Mouse (Mus musculus) heart, embryonic 12.5 days (tissue): Measurements from ENCODE around the gene Ankdd1b. TPM values are rescaled to one million over a fixed set of nuclear protein-coding genes. Genes with fewer than 3 reads are reported as not detected.

Experiments used
- ATAC-seq: fragments of 200-750 bp; cut with Nextera tagmentation; 2 replicates; pipeline ENCODE4 v1.8.0; 2017; ENCODE audit warnings: moderate TSS enrichment, moderate library complexity; ENCODE audit not compliant: insufficient number of reproducible peaks, low FRiP score
- H3K27ac ChIP-seq: fragments of 300-500 bp; sonication (generic); 2 replicates; pipeline ENCODE4 v1.5.1; 2016; ENCODE audit warnings: mild to moderate bottlenecking, moderate library complexity; ENCODE audit not compliant: poor library complexity, severe bottlenecking
- H3K27me3 ChIP-seq: fragments of 300-500 bp; sonication (generic); replicated peaks from 2 replicates; pipeline ENCODE4 v1.6.1; 2016; ENCODE audit warnings: mild to moderate bottlenecking, moderate library complexity
- H3K36me3 ChIP-seq: fragments of 300-500 bp; sonication (generic); 2 replicates; pipeline ENCODE4 v1.6.1; 2016; ENCODE audit warnings: mild to moderate bottlenecking, moderate library complexity
- H3K4me1 ChIP-seq: fragments of 300-500 bp; sonication (generic); replicated peaks from 2 replicates; pipeline ENCODE4 v1.6.1; 2016; ENCODE audit warnings: mild to moderate bottlenecking
- H3K4me2 ChIP-seq: fragments of 300-500 bp; sonication (generic); 2 replicates; pipeline ENCODE4 v1.6.1; 2016; ENCODE audit warnings: mild to moderate bottlenecking, moderate library complexity
- H3K4me3 ChIP-seq: fragments of 300-500 bp; sonication (generic); 2 replicates; pipeline ENCODE4 v1.5.1; 2016; ENCODE audit warnings: mild to moderate bottlenecking
- H3K9ac ChIP-seq: fragments of 300-500 bp; sonication (generic); 2 replicates; pipeline ENCODE4 v1.6.1; 2016; ENCODE audit warnings: mild to moderate bottlenecking, moderate library complexity
- H3K9me3 ChIP-seq: fragments of 300-500 bp; sonication (generic); replicated peaks from 2 replicates; pipeline ENCODE4 v1.6.1; 2016; ENCODE audit warnings: mild to moderate bottlenecking, moderate library complexity
- WGBS: fragments of 180-500 bp; shearing (Covaris S2); methylation state at CpG from one replicate; pipeline ENCODE4 v1.1.7; 2016; 5-methylcytosine and 5-hydroxymethylcytosine counted together
- polyA plus RNA-seq: library from polyadenylated mRNA; unstranded; fragments of >200 nt; fragmentation: Nextera tagmentation; extraction: Ambion mirVana; gene quantifications from 2 replicates; pipeline ENCODE4 v1.2.1, GENCODE M21; 2016

Gene Ankdd1b
- polyA plus RNA-seq, 1 experiment from 2014 or later: 0.56 TPM

GRCm38 (mm10) chr13:96433041-96433440, 38.0 kb downstream of the Ankdd1b start:
- no peak overlapping the region for H3K4me2 ChIP-seq
- ATAC-seq: no peak
- no peak overlapping the region for H3K27ac ChIP-seq
- no peaks in the 10 kb centered on the region for H3K9me3 ChIP-seq
- no peaks in the 10 kb centered on the region for H3K36me3 ChIP-seq
- WGBS: 58% methylated on average over 6 of the region's 6 CpGs
- H3K27me3 ChIP-seq: no peaks in the 10 kb centered on the region
- H3K4me1 ChIP-seq: peaks cover 47% of the 10 kb centered on the region
- H3K9ac ChIP-seq: no peak overlapping the region
- H3K4me3 ChIP-seq: no peak overlapping the region

GRCm38 (mm10) chr13:96432376-96432811, 38.6 kb downstream of the Ankdd1b start:
- H3K9me3 ChIP-seq: no peaks in the 10 kb centered on the region
- ATAC-seq: no peak
- H3K4me3 ChIP-seq: no peak overlapping the region
- WGBS: 45% methylated on average over 3 of the region's 3 CpGs
- H3K27me3 ChIP-seq: no peaks in the 10 kb centered on the region
- no peaks in the 10 kb centered on the region for H3K36me3 ChIP-seq
- H3K9ac ChIP-seq: no peak overlapping the region
- no peak overlapping the region for H3K27ac ChIP-seq
- H3K4me1 ChIP-seq: peaks cover 47% of the 10 kb centered on the region
- H3K4me2 ChIP-seq: no peak overlapping the region

GRCm38 (mm10) chr13:96431595-96432156, 39.3 kb downstream of the Ankdd1b start:
- H3K4me1 ChIP-seq: peaks cover 43% of the 10 kb centered on the region
- H3K27me3 ChIP-seq: no peaks in the 10 kb centered on the region
- ATAC-seq: peak; percentile 64; the same call in 1 of the 2 replicates
- H3K9ac ChIP-seq: peak overlapping the region; percentile 31; the same call in 1 of the 2 replicates
- WGBS: 25% methylated on average over 12 of the region's 12 CpGs
- no peaks in the 10 kb centered on the region for H3K36me3 ChIP-seq
- peak overlapping the region; percentile 48 for H3K4me2 ChIP-seq
- no peaks in the 10 kb centered on the region for H3K9me3 ChIP-seq
- no peak overlapping the region for H3K4me3 ChIP-seq
- H3K27ac ChIP-seq: no peak overlapping the region

- 68% methylated on average over 5 of the region's 5 CpGs for WGBS
- H3K9me3 ChIP-seq: no peaks in the 10 kb centered on the region
- H3K27me3 ChIP-seq: no peaks in the 10 kb centered on the region
- no peak overlapping the region for H3K4me3 ChIP-seq
- H3K27ac ChIP-seq: no peak overlapping the region
- ATAC-seq: no peak
- H3K36me3 ChIP-seq: no peaks in the 10 kb centered on the region
- peaks cover 12% of the 10 kb centered on the region for H3K4me1 ChIP-seq
- H3K9ac ChIP-seq: no peak overlapping the region
- H3K4me2 ChIP-seq: no peak overlapping the region
Measured at GRCm38 (mm10) chr13:96428531-96428930, 42.5 kb downstream of the Ankdd1b start.

GRCm38 (mm10) chr13:96426044-96426443, 45.0 kb downstream of the Ankdd1b start:
- Histone ChIP-seq H3K4me2 (no peak overlapping the region), H3K9ac (no peak overlapping the region), H3K36me3 (no peaks in the 10 kb centered on the region), H3K9me3 (no peaks in the 10 kb centered on the region), H3K27me3 (no peaks in the 10 kb centered on the region), H3K4me3 (no peak overlapping the region), H3K27ac (no peak overlapping the region), H3K4me1 (no peaks in the 10 kb centered on the region)
- 52% methylated on average over 3 of the region's 3 CpGs for WGBS
- ATAC-seq: no peak

GRCm38 (mm10) chr13:96424496-96425274, 46.3 kb downstream of the Ankdd1b start:
- no peak overlapping the region for H3K9ac ChIP-seq
- H3K36me3 ChIP-seq: peaks cover under 1% of the 10 kb centered on the region; the same call in 1 of the 2 replicates
- H3K4me3 ChIP-seq: no peak overlapping the region
- H3K9me3 ChIP-seq: no peaks in the 10 kb centered on the region
- no peak for ATAC-seq
- 88% methylated on average over 12 of the region's 12 CpGs for WGBS
- H3K27ac ChIP-seq: no peak overlapping the region
- H3K4me1 ChIP-seq: no peaks in the 10 kb centered on the region
- no peaks in the 10 kb centered on the region for H3K27me3 ChIP-seq
- H3K4me2 ChIP-seq: no peak overlapping the region

GRCm38 (mm10) chr13:96421230-96421629, 49.8 kb downstream of the Ankdd1b start:
- no peaks in the 10 kb centered on the region for H3K9me3 ChIP-seq
- H3K27ac ChIP-seq: no peak overlapping the region
- no peak overlapping the region for H3K4me3 ChIP-seq
- ATAC-seq: no peak
- H3K4me2 ChIP-seq: no peak overlapping the region
- no peak overlapping the region for H3K9ac ChIP-seq
- no peaks in the 10 kb centered on the region for H3K4me1 ChIP-seq
- peaks cover 25% of the 10 kb centered on the region for H3K36me3 ChIP-seq
- H3K27me3 ChIP-seq: no peaks in the 10 kb centered on the region

- H3K27me3 ChIP-seq: no peaks in the 10 kb centered on the region
- H3K27ac ChIP-seq: no peak overlapping the region
- no peak overlapping the region for H3K4me2 ChIP-seq
- H3K4me1 ChIP-seq: no peaks in the 10 kb centered on the region
- H3K9me3 ChIP-seq: no peaks in the 10 kb centered on the region
- no peak overlapping the region for H3K9ac ChIP-seq
- H3K36me3 ChIP-seq: peaks cover 46% of the 10 kb centered on the region
- ATAC-seq: no peak
- 85% methylated on average over 4 of the region's 4 CpGs for WGBS
- H3K4me3 ChIP-seq: no peak overlapping the region
Measured at GRCm38 (mm10) chr13:96418487-96418886, 52.5 kb downstream of the Ankdd1b start.

- Histone ChIP-seq H3K4me1 (no peaks in the 10 kb centered on the region), H3K27ac (no peak overlapping the region), H3K4me2 (no peak overlapping the region), H3K9ac (no peak overlapping the region), H3K36me3 (peaks cover 50% of the 10 kb centered on the region), H3K4me3 (no peak overlapping the region), H3K9me3 (no peaks in the 10 kb centered on the region), H3K27me3 (no peaks in the 10 kb centered on the region)
- WGBS: 82% methylated on average over 5 of the region's 5 CpGs
- no peak for ATAC-seq
Measured at GRCm38 (mm10) chr13:96417261-96417813, 53.7 kb downstream of the Ankdd1b start.

GRCm38 (mm10) chr13:96416380-96416779, 54.6 kb downstream of the Ankdd1b start:
- Histone ChIP-seq H3K4me3 (no peak overlapping the region), H3K9ac (no peak overlapping the region), H3K9me3 (no peaks in the 10 kb centered on the region), H3K27me3 (no peaks in the 10 kb centered on the region), H3K36me3 (peaks cover 57% of the 10 kb centered on the region), H3K4me2 (no peak overlapping the region), H3K27ac (no peak overlapping the region), H3K4me1 (no peaks in the 10 kb centered on the region)
- ATAC-seq: no peak
- 92% methylated on average over 8 of the region's 8 CpGs for WGBS

GRCm38 (mm10) chr13:96414384-96414783, 56.6 kb downstream of the Ankdd1b start:
- Histone ChIP-seq H3K27ac (no peak overlapping the region), H3K27me3 (no peaks in the 10 kb centered on the region), H3K9me3 (no peaks in the 10 kb centered on the region), H3K36me3 (peaks cover 68% of the 10 kb centered on the region), H3K4me2 (no peak overlapping the region), H3K4me3 (no peak overlapping the region), H3K9ac (no peak overlapping the region), H3K4me1 (no peaks in the 10 kb centered on the region)
- no peak for ATAC-seq
- 56% methylated on average over 6 of the region's 6 CpGs for WGBS
